Mouse (Mus musculus): ENCODE results near the gene Pla2g5.

- TF ChIP-seq CTCF (IDR thresholded peaks at IDR 0.05; ENCODE audit: low read depth, low read length), result no peak
- no peak for TF ChIP-seq TAL1 (conservative IDR thresholded peaks at IDR 0.05; ENCODE audit: low read depth, low read length)
- TF ChIP-seq GATA2 (IDR thresholded peaks at IDR 0.05; ENCODE audit: borderline replicate concordance, low read depth, low read length), result no peak
- TF ChIP-seq GATA1 (IDR thresholded peaks at IDR 0.05; ENCODE audit: borderline replicate concordance, low read length), result no peak
These were observed 77.6 kb downstream of the Pla2g5 start for GRCm38 (mm10) chr4:138785721-138786120.

All from G1E (cell line).